Mouse (Mus musculus): ENCODE results near the gene Fbxo4. TPM values are rescaled to one million over a fixed set of nuclear protein-coding genes. Genes with fewer than 3 reads are reported as not detected.
A peak's percentile ranks its signal among the peaks of the same experiment; 100 is the strongest.

Fbxo4 gene
- polyA plus RNA-seq, 1 experiment, result 7.3 TPM

- Histone ChIP-seq H3K27ac (ENCODE audit: insufficient read depth, low read length) (no peak overlapping the region), H3K9me3 (replicated peaks; ENCODE audit: control insufficient read depth, insufficient read depth, low read length, poor library complexity, severe bottlenecking) (no peaks in the 10 kb centered on the region), H3K27me3 (ENCODE audit: control insufficient read depth, insufficient read depth, low read length, poor library complexity, severe bottlenecking) (no peaks in the 10 kb centered on the region), H3K4me3 (ENCODE audit: low read depth, low read length) (no peak overlapping the region), H3K9ac (ENCODE audit: low read depth, poor library complexity, severe bottlenecking) (no peak overlapping the region), H3K36me3 (ENCODE audit: control insufficient read depth, insufficient read depth, low read length, poor library complexity, severe bottlenecking) (peaks cover 39% of the 10 kb centered on the region), H3K4me1 (ENCODE audit: control insufficient read depth, insufficient read depth, low read length) (no peaks in the 10 kb centered on the region)
- no peak for TF ChIP-seq POLR2A (IDR thresholded peaks at IDR 0.05; ENCODE audit: insufficient read depth, low read length)
- TF ChIP-seq CTCF (IDR thresholded peaks at IDR 0.05; ENCODE audit: low read depth, low read length), result no peak
- TF ChIP-seq EP300 (IDR thresholded peaks at IDR 0.05; ENCODE audit: insufficient read depth, low read depth, low read length), result no peak
Observed at GRCm38 (mm10) chr15:3987981-3988380, 8.6 kb upstream of the Fbxo4 start.

- Histone ChIP-seq H3K9me3 (replicated peaks; ENCODE audit: control insufficient read depth, insufficient read depth, low read length, poor library complexity, severe bottlenecking) (no peaks in the 10 kb centered on the region), H3K9ac (ENCODE audit: low read depth, poor library complexity, severe bottlenecking) (no peak overlapping the region), H3K4me1 (ENCODE audit: control insufficient read depth, insufficient read depth, low read length) (no peaks in the 10 kb centered on the region), H3K27me3 (ENCODE audit: control insufficient read depth, insufficient read depth, low read length, poor library complexity, severe bottlenecking) (no peaks in the 10 kb centered on the region), H3K27ac (ENCODE audit: insufficient read depth, low read length) (no peak overlapping the region), H3K4me3 (ENCODE audit: low read depth, low read length) (no peak overlapping the region), H3K36me3 (ENCODE audit: control insufficient read depth, insufficient read depth, low read length, poor library complexity, severe bottlenecking) (peaks cover 32% of the 10 kb centered on the region)
- TF ChIP-seq EP300 (IDR thresholded peaks at IDR 0.05; ENCODE audit: insufficient read depth, low read depth, low read length) (no peak), CTCF (IDR thresholded peaks at IDR 0.05; ENCODE audit: low read depth, low read length) (no peak), POLR2A (IDR thresholded peaks at IDR 0.05; ENCODE audit: insufficient read depth, low read length) (no peak)
Observed at GRCm38 (mm10) chr15:3984876-3985275, 5.5 kb upstream of the Fbxo4 start.

- Histone ChIP-seq H3K27ac (ENCODE audit: insufficient read depth, low read length) (no peak overlapping the region), H3K4me1 (ENCODE audit: control insufficient read depth, insufficient read depth, low read length) (no peaks in the 10 kb centered on the region), H3K27me3 (ENCODE audit: control insufficient read depth, insufficient read depth, low read length, poor library complexity, severe bottlenecking) (no peaks in the 10 kb centered on the region), H3K9ac (ENCODE audit: low read depth, poor library complexity, severe bottlenecking) (no peak overlapping the region), H3K9me3 (replicated peaks; ENCODE audit: control insufficient read depth, insufficient read depth, low read length, poor library complexity, severe bottlenecking) (no peaks in the 10 kb centered on the region), H3K36me3 (ENCODE audit: control insufficient read depth, insufficient read depth, low read length, poor library complexity, severe bottlenecking) (peaks cover 27% of the 10 kb centered on the region), H3K4me3 (ENCODE audit: low read depth, low read length) (no peak overlapping the region)
- TF ChIP-seq POLR2A (IDR thresholded peaks at IDR 0.05; ENCODE audit: insufficient read depth, low read length) (no peak), CTCF (IDR thresholded peaks at IDR 0.05; ENCODE audit: low read depth, low read length) (no peak)
Observed at GRCm38 (mm10) chr15:3982732-3983131, 3.4 kb upstream of the Fbxo4 start.

- Histone ChIP-seq H3K9me3 (replicated peaks; ENCODE audit: control insufficient read depth, insufficient read depth, low read length, poor library complexity, severe bottlenecking) (no peaks in the 10 kb centered on the region), H3K4me1 (ENCODE audit: control insufficient read depth, insufficient read depth, low read length) (no peaks in the 10 kb centered on the region), H3K27me3 (ENCODE audit: control insufficient read depth, insufficient read depth, low read length, poor library complexity, severe bottlenecking) (no peaks in the 10 kb centered on the region), H3K36me3 (ENCODE audit: control insufficient read depth, insufficient read depth, low read length, poor library complexity, severe bottlenecking) (peaks cover 9% of the 10 kb centered on the region), H3K4me3 (ENCODE audit: low read depth, low read length) (no peak overlapping the region), H3K9ac (ENCODE audit: low read depth, poor library complexity, severe bottlenecking) (peak overlapping the region; percentile 88), H3K27ac (ENCODE audit: insufficient read depth, low read length) (no peak overlapping the region)
- TF ChIP-seq CTCF (IDR thresholded peaks at IDR 0.05; ENCODE audit: low read depth, low read length), result no peak
- no peak for TF ChIP-seq EP300 (IDR thresholded peaks at IDR 0.05; ENCODE audit: insufficient read depth, low read depth, low read length)
- TF ChIP-seq POLR2A (IDR thresholded peaks at IDR 0.05; ENCODE audit: insufficient read depth, low read length), result no peak
Observed at GRCm38 (mm10) chr15:3979871-3980270, 498 bp upstream of the Fbxo4 start.

- Histone ChIP-seq H3K4me1 (ENCODE audit: control insufficient read depth, insufficient read depth, low read length) (no peaks in the 10 kb centered on the region), H3K9ac (ENCODE audit: low read depth, poor library complexity, severe bottlenecking) (no peak overlapping the region), H3K27me3 (ENCODE audit: control insufficient read depth, insufficient read depth, low read length, poor library complexity, severe bottlenecking) (no peaks in the 10 kb centered on the region), H3K27ac (ENCODE audit: insufficient read depth, low read length) (no peak overlapping the region), H3K36me3 (ENCODE audit: control insufficient read depth, insufficient read depth, low read length, poor library complexity, severe bottlenecking) (peaks cover 2% of the 10 kb centered on the region; the same call in 1 of the 2 replicates), H3K9me3 (replicated peaks; ENCODE audit: control insufficient read depth, insufficient read depth, low read length, poor library complexity, severe bottlenecking) (no peaks in the 10 kb centered on the region), H3K4me3 (ENCODE audit: low read depth, low read length) (no peak overlapping the region)
- TF ChIP-seq EP300 (IDR thresholded peaks at IDR 0.05; ENCODE audit: insufficient read depth, low read depth, low read length) (no peak), POLR2A (IDR thresholded peaks at IDR 0.05; ENCODE audit: insufficient read depth, low read length) (no peak), CTCF (IDR thresholded peaks at IDR 0.05; ENCODE audit: low read depth, low read length) (no peak)
Observed at GRCm38 (mm10) chr15:3978279-3978678, 1.1 kb downstream of the Fbxo4 start.

- Histone ChIP-seq H3K27me3 (ENCODE audit: control insufficient read depth, insufficient read depth, low read length, poor library complexity, severe bottlenecking) (no peaks in the 10 kb centered on the region), H3K4me1 (ENCODE audit: control insufficient read depth, insufficient read depth, low read length) (no peaks in the 10 kb centered on the region), H3K9ac (ENCODE audit: low read depth, poor library complexity, severe bottlenecking) (no peak overlapping the region), H3K4me3 (ENCODE audit: low read depth, low read length) (no peak overlapping the region), H3K36me3 (ENCODE audit: control insufficient read depth, insufficient read depth, low read length, poor library complexity, severe bottlenecking) (no peaks in the 10 kb centered on the region), H3K27ac (ENCODE audit: insufficient read depth, low read length) (no peak overlapping the region), H3K9me3 (replicated peaks; ENCODE audit: control insufficient read depth, insufficient read depth, low read length, poor library complexity, severe bottlenecking) (no peaks in the 10 kb centered on the region)
- TF ChIP-seq CTCF (IDR thresholded peaks at IDR 0.05; ENCODE audit: low read depth, low read length) (no peak), POLR2A (IDR thresholded peaks at IDR 0.05; ENCODE audit: insufficient read depth, low read length) (no peak), EP300 (IDR thresholded peaks at IDR 0.05; ENCODE audit: insufficient read depth, low read depth, low read length) (no peak)
Observed at GRCm38 (mm10) chr15:3973300-3973699, 6.1 kb downstream of the Fbxo4 start.

All from ES-Bruce4 (cell line).